Mouse (Mus musculus) mouse embryonic stem cell (cell line): Measurements from ENCODE around the gene Rrad.

Source experiments
- in situ Hi-C, 2 experiments: fragments of 300-500 bp; cut with MboI; formaldehyde crosslinking; loops; 1 replicate in 1 of 2; 3 replicates in 1 of 2; pipeline ENCODE4 v1.14.3; 2019 to 2020; ENCODE audit warnings: low sequenced_read_pairs in 2 of 2, low pct_unique_long_range_greater_than_20kb in 1 of 2, mixed read lengths in 1 of 2; ENCODE audit not compliant: unreplicated experiment in 1 of 2

The Rrad gene

DNA sequence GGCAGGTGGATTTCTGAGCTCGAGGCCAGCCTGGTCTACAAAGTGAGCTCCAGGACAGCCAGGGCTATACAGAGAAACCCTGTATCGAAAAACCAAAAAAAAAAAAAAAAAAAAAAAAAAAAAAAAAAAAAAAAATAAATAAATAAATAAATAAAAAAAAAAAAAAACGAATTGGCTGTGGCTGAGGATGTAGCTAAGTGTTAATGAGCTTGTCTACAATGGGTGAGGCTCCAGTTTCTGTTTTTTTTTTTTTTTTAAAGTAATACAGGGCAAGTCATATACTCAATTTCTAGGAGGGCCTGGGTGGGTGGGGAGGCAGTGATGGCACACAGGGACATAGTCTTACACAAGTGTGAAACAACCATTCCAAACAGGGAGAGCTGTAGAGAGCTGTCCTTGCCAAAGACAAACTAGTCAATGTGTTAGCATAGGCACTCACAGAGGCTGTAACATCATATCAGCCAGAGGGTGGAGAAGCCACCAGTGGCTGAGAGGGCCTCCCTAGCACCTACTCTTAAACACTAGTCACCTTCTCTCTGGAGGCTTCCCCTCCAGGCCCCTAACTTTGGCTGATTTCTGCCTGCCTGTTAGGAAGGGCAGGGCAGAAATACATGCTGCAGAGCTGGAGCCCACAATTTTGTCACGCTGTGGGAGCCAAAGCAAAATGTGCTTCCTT, 3.9 kb downstream of the Rrad start:
- in situ Hi-C loops, result no loop called here

GRCm38 (mm10) chr8:104624161-104624560, 7.0 kb downstream of the Rrad start, which contains the start of gene Cdh16:
Gene Cdh16, minus strand, starts transcription at chr8:104624396.
- in situ Hi-C loops, result no loop called here

DNA sequence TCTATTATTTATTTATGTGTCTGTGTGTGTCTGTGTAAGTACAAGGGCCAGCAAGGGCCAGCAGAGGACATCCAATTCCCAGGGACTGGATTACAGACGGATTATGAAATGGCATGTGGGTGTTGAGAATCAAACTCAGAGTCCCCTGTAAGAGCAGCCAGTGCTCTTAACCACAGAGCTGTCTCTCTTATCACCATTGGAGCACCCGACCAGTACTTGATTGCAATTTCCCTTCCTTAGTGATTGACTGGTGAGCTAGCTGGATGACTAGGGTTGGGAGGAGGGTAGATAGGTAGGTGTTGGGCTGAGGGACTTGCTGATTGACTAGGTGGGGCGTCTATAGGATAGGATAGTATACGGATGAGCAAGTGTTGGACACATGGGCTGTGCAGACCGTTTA, 10.4 kb downstream of the Rrad start:
- in situ Hi-C loops, result no loop called here

DNA sequence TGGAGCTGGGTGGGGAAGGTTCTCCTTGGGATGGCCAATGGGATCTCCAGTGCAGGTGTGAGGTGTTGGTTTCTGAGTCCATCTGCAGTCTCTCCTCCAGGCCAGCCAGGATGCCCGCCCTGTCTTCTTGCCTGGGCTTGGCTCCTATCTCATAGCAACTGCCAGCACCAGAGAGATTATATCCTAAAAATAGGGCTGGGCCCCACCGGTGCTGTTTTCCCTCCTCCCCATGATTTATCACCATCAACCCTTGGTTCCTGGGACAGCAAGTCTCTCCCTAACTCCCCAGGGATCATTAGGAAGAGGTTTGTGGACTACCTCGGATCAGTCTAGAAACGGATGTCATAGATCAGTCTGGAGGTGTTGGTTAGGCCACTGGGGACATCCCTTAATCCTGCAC, 18.0 kb downstream of the Rrad start:
- in situ Hi-C loops, result no loop called here

- in situ Hi-C loops, result no loop called here
Measured at GRCm38 (mm10) chr8:104611613-104612012, 19.5 kb downstream of the Rrad start.

DNA sequence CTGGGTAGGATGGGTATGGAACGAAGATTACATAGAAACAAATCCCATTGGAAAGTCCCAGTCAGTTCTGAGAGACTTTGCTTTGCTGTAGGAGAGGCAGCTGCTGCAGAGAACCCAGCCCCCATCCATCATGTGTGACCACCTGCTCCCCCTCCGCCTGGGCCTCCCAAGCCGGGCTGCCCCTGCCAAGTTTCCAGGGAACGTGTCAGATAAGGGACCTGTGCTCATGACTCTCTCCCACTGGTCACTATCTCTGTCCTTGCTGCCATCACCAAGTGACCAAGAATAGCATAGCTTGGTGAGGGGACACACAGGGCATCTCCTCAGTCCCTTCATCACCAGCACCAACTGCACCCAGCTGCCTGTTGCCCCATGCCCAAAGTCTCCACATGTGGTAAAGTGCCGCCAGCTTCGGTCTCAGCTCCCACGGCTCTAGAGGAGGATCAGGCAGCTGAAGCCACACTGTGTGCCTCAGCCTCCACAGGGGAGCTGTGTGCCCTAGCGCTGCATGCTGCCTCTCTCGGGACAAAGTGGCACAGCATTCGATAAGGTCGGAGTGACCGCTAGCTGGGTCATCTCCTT, 20.9 kb downstream of the Rrad start:
- in situ Hi-C loops, result no loop called here

DNA sequence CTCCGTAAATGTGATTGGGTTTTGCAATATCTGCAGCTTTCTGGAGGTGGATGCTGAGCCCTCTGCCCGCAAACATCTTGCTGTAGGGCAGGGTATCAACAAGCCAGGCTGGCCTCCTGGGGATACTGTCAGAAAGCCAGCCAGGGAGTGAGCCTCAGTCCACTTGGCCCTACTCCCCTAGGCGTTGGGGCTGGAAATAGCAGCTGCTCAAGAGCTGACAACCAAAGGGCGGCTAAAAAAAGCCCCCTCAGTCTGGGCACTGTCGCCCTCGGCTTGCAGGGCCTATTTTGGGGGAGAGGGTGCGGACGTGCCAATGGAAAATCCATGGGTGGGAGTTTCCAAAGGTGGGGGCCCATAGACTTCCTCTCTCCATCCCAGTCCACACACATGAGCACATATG, 21.9 kb downstream of the Rrad start:
- in situ Hi-C loops, result no loop called here

- in situ Hi-C loops, result no loop called here
Measured at GRCm38 (mm10) chr8:104607944-104608343, 23.2 kb downstream of the Rrad start.

DNA sequence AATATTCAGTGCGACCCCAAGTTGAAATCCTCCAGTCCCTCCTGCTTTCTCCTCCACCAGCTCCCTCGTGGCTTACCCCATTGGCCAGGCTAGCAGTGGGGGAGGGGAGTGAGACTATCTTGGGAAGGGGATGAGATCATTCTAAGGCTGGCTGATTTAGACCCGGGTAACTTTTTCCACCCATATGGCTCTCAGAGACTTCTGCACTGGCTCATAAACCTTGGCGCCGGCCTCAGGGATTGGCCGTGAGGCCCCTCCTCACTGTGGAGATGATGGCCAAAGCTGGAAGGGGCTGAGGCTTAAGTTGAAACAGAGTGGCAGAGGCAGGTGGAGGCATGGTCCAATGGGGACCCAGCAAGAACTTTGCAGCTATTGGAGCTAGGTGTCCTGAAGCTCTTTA, 24.8 kb downstream of the Rrad start:
- in situ Hi-C loops, result no loop called here

DNA sequence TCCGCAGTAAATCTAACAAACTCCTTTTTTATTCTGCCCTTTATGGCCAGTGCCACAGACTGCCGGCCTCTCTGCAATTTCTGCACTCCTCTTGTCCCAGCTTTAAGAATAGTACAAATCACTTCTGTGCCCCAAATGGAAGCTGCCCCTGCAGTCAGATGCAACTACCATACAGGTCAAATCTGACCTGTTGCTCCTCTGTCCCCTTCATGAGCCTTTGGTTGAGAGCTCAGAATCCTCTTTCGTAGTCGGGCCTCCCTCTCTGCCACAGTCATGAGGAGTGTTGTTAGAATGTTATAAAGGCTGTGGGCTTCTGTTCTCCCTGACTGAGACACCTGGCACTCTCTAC, 27.9 kb downstream of the Rrad start:
- in situ Hi-C loops, result no loop called here

DNA sequence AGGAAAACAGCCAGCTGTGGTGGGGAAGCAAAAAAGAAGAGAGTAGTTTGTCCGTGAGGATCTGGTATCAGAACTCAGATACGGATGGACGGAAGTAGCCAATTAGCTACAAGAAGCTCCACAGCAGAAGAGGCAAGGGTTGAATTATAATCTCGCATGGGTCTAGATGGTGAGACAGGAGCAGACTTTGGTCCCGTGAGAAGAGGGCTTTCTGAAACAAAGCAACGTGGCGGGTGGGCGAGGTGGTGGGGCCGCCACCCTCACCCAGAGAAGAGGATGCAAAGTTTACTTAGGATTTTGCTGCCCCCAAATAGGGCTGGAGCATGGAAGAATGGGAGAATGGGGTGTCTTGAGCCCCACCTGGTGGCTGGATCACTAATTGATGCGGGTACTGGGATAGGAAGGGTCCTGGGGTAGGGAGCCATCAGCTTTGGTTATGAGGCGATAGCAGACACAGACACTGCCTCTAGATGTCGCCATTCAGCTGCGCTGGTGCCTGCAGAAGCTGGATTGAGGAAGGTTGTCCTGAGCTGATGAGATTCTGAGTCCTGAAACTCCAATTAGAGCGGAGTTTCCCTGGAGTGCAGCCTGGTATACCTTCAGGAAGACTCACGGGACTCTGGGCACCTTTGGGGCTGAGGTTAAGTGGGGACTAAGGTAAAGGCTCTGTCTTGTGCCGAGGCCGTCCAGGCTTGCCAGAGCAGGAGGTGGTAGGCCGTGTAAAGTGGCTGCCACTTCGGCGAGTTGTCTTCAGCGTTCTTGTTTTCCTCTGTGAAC, 28.5 kb downstream of the Rrad start:
- in situ Hi-C loops, result no loop called here

DNA sequence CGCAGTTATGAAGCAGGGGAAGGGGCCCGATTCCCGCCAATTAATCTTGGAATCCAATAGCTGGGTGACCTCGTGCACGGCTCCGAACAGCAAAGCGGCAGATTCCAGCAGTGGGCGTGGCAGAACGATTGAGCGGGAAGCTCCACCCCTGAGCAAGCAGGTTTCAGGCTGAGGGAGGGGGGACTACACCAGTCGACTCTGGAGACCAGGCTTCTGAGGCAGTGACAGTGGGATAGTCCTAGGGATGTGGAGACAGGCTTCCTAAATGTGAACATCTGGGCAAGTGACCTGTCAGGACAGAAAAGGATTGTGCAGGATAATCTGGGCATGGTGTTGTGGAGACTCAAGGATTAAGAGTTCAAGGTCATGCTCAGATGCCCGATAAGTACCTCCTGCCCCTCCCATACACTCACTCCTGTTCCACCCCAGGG, 29.2 kb downstream of the Rrad start:
- in situ Hi-C loops, result no loop called here

DNA sequence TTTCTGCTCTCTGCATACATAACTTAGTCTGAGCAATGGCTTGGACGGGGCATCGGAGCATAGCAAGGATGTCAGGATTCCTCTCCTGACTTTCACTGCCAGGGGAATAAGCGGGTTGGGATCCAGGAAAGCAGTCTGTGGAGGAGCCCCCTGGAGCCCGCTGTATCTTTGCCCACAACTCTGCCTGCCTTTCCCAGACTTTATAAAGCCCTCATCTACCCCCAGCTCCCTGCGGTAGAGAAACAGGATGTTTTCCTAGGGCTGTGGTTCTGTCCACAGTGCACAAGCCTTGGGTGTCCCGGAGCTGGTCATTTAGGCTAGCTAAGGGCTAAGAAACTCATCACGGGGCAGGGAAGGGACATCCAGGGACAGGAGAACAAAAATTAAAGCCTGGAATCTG, 29.7 kb downstream of the Rrad start:
- in situ Hi-C loops, result no loop called here

GRCm38 (mm10) chr8:104598496-104598895, 32.6 kb downstream of the Rrad start:
- in situ Hi-C loops, result no loop called here

GRCm38 (mm10) chr8:104597656-104598055, 33.5 kb downstream of the Rrad start:
- in situ Hi-C loops, result no loop called here

DNA sequence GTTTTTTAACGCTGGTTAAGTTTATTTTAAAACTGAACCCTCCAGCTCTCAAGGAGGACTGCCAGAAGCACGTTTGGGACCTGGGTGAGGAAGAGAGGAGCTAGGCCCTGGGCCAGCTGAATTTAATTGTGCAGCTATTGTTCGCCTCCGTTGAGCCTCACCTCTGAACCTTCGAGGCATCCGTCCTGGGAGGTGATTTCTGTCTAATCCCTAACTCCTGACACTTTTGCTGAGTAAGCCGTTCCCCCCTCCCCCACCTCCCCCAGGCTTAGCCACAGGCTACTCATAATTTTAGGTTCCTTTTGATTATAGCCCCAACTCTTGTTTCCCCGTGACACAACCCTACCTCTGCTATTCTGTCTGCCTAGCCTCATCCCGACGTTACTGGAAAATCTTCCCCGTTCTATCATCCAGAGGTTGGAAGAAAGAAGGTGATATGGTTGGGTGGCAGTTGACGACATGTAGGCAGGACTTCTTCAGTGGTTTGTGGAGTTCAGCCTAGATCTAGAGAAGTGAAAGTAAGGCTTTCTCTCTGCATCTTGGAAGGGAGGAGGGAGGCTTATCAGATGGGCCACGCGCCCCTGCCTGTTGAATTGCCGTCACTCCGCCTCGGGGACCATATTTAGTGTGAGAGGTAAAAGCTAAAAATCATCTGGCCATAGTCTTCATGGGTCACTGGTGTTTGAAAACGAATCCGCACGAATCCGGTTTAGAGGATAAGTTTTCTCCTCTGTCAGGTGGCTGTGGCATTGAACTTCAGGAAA, 35.2 kb downstream of the Rrad start:
- in situ Hi-C loops, result no loop called here

DNA sequence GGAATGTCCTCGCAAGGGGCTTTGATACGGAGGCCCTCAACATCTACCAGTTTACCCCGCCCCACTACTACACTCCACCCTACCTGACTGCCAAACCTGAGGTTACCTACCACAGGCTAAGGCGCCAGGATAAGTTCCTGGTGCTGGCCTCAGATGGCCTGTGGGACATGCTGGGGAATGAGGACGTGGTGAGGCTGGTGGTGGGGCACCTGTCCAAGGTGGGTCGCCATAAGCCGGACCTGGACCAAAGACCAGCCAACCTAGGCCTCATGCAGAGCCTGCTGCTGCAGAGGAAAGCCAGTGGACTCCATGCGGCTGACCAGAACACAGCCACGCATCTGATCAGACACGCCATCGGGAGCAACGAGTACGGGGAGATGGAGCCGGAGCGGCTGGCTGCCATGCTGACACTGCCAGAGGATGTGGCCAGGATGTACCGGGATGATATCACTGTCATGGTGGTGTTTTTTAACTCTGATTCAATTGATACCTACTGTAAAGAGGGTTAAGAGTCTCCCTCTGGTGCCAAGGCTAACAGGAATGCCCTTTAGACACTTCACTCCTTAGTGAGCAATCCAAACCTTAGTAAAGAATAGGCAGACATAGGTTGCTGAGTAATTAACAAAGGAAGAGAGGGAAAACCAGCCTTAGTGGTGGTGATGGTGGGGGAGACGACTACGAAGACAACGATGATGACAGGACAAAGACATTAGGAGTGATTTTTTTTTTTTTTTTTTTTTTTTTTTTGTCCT, 36.3 kb downstream of the Rrad start:
- in situ Hi-C loops, result no loop called here

DNA sequence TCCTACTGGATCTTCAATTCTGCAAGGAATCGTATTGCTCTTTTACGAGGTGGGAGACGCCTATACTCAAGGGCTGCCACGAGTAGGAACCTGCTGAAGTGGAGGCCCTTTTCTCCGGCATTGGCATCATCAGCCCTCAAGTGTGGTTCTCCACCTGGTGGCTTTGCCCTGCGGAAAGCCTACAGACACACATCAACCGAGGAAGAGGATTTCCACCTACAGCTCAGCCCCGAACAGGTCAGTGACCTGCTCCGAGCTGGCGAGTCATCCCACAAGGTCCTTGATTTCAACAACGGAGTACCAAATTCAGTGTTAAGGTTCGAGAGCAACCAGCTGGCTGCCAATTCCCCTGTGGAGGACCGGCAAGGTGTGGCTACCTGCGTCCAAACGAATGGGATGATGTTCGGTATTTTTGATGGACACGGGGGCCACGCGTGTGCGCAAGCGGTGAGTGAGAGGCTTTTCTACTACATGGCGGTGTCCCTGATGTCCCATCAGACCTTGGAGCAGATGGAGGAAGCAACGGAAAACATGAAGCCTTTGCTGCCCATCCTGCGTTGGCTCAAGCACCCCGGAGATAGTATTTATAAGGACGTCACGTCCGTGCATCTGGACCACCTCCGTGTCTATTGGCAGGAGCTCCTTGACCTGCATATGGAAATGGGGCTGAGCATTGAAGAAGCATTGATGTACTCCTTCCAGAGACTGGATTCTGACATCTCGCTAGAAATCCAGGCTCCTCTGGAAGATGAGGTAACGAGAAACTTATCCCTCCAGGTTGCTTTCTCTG, 37.4 kb downstream of the Rrad start:
- in situ Hi-C loops, result no loop called here
